Mouse (Mus musculus): Measurements from ENCODE around the gene Stk16. TPM values are rescaled to one million over a fixed set of nuclear protein-coding genes. Genes with fewer than 3 reads are reported as not detected.

The Stk16 gene
- polyA plus RNA-seq, 1 experiment from 2014 or later, result 75.8 TPM

- 23% methylated on average over 6 of the region's 7 CpGs for WGBS
Measured at GRCm38 (mm10) chr1:75180741-75181140, 29.9 kb upstream of the Stk16 start.

GRCm38 (mm10) chr1:75181377-75181870 lies 29.2 kb upstream of the Stk16 start:
- H3K4me2 ChIP-seq (replicated peaks; ENCODE audit: low read depth, low read length), result no peak overlapping the region
- peaks cover 32% of the 10 kb centered on the region for H3K36me3 ChIP-seq (ENCODE audit: insufficient read depth, low read length)
- H3K9me3 ChIP-seq (ENCODE audit: low read length), result no peaks in the 10 kb centered on the region
- no peak for TF ChIP-seq CTCF (IDR thresholded peaks at IDR 0.05)
- TF ChIP-seq EP300 (IDR thresholded peaks at IDR 0.05), result no peak
- no peak overlapping the region for H3K9ac ChIP-seq (replicated peaks; ENCODE audit: low read depth)
- H3K27ac ChIP-seq (ENCODE audit: low read length), result no peak overlapping the region
- H3K4me3 ChIP-seq (ENCODE audit: low read depth, low read length), result no peak overlapping the region
- ATAC-seq (no peak), DNase-seq (ENCODE audit: low spot score) (no peak)
- 87% methylated on average over 4 of the region's 4 CpGs for WGBS
- H3K4me1 ChIP-seq (ENCODE audit: insufficient read depth, low read depth, low read length), result no peaks in the 10 kb centered on the region; the same call in none of the 2 replicates
- no peaks in the 10 kb centered on the region for H3K27me3 ChIP-seq (replicated peaks; ENCODE audit: insufficient read depth, low read length)

More at GRCm38 (mm10) chr1:75180741-75181140, 29.9 kb upstream of the Stk16 start:
- Histone ChIP-seq H3K36me3 (ENCODE audit: insufficient read depth, low read length) (peaks cover 28% of the 10 kb centered on the region), H3K4me1 (ENCODE audit: insufficient read depth, low read depth, low read length) (no peaks in the 10 kb centered on the region; the same call in none of the 2 replicates), H3K27ac (ENCODE audit: low read length) (no peak overlapping the region), H3K9me3 (ENCODE audit: low read length) (no peaks in the 10 kb centered on the region), H3K27me3 (replicated peaks; ENCODE audit: insufficient read depth, low read length) (no peaks in the 10 kb centered on the region), H3K4me3 (ENCODE audit: low read depth, low read length) (no peak overlapping the region), H3K4me2 (replicated peaks; ENCODE audit: low read depth, low read length) (peak overlapping the region; percentile 92), H3K9ac (replicated peaks; ENCODE audit: low read depth) (no peak overlapping the region)
- ATAC-seq (no peak), DNase-seq (ENCODE audit: low spot score) (no peak)
- no peak for TF ChIP-seq CTCF (IDR thresholded peaks at IDR 0.05)
- TF ChIP-seq EP300 (IDR thresholded peaks at IDR 0.05), result no peak

GRCm38 (mm10) chr1:75182160-75182559 lies 28.5 kb upstream of the Stk16 start:
- no peaks in the 10 kb centered on the region for H3K9me3 ChIP-seq (ENCODE audit: low read length)
- H3K4me1 ChIP-seq (ENCODE audit: insufficient read depth, low read depth, low read length), result no peaks in the 10 kb centered on the region; the same call in none of the 2 replicates
- H3K27ac ChIP-seq (ENCODE audit: low read length), result no peak overlapping the region
- peaks cover 32% of the 10 kb centered on the region for H3K36me3 ChIP-seq (ENCODE audit: insufficient read depth, low read length)
- WGBS, result 79% methylated on average over 4 of the region's 4 CpGs
- no peak overlapping the region for H3K9ac ChIP-seq (replicated peaks; ENCODE audit: low read depth)
- H3K27me3 ChIP-seq (replicated peaks; ENCODE audit: insufficient read depth, low read length), result no peaks in the 10 kb centered on the region
- DNase-seq (ENCODE audit: low spot score) (no peak), ATAC-seq (no peak)
- H3K4me3 ChIP-seq (ENCODE audit: low read depth, low read length), result no peak overlapping the region
- peak; percentile 32 for TF ChIP-seq CTCF (IDR thresholded peaks at IDR 0.05)
- no peak for TF ChIP-seq EP300 (IDR thresholded peaks at IDR 0.05)
- no peak overlapping the region for H3K4me2 ChIP-seq (replicated peaks; ENCODE audit: low read depth, low read length)

GRCm38 (mm10) chr1:75185495-75185894 lies 25.1 kb upstream of the Stk16 start:
- 91% methylated on average over 11 of the region's 11 CpGs for WGBS
- DNase-seq (ENCODE audit: low spot score) (no peak), ATAC-seq (no peak)
- Histone ChIP-seq H3K4me2 (replicated peaks; ENCODE audit: low read depth, low read length) (no peak overlapping the region), H3K9ac (replicated peaks; ENCODE audit: low read depth) (no peak overlapping the region), H3K27ac (ENCODE audit: low read length) (no peak overlapping the region), H3K36me3 (ENCODE audit: insufficient read depth, low read length) (peaks cover 32% of the 10 kb centered on the region), H3K4me3 (ENCODE audit: low read depth, low read length) (no peak overlapping the region), H3K9me3 (ENCODE audit: low read length) (no peaks in the 10 kb centered on the region), H3K4me1 (ENCODE audit: insufficient read depth, low read depth, low read length) (peaks cover 3% of the 10 kb centered on the region; the same call in 1 of the 2 replicates), H3K27me3 (replicated peaks; ENCODE audit: insufficient read depth, low read length) (no peaks in the 10 kb centered on the region)
- no peak for TF ChIP-seq CTCF (IDR thresholded peaks at IDR 0.05)

- DNase-seq (ENCODE audit: low spot score) (peak; percentile 17), ATAC-seq (no peak)
- no peaks in the 10 kb centered on the region for H3K27me3 ChIP-seq (replicated peaks; ENCODE audit: insufficient read depth, low read length)
- no peak overlapping the region for H3K4me3 ChIP-seq (ENCODE audit: low read depth, low read length)
- H3K4me2 ChIP-seq (replicated peaks; ENCODE audit: low read depth, low read length), result no peak overlapping the region
- H3K27ac ChIP-seq (ENCODE audit: low read length), result no peak overlapping the region
- no peak overlapping the region for H3K9ac ChIP-seq (replicated peaks; ENCODE audit: low read depth)
- peaks cover 10% of the 10 kb centered on the region; the same call in 1 of the 2 replicates for H3K4me1 ChIP-seq (ENCODE audit: insufficient read depth, low read depth, low read length)
- H3K9me3 ChIP-seq (ENCODE audit: low read length), result no peaks in the 10 kb centered on the region
- TF ChIP-seq CTCF (IDR thresholded peaks at IDR 0.05), result no peak
- TF ChIP-seq EP300 (IDR thresholded peaks at IDR 0.05), result no peak
- peaks cover 32% of the 10 kb centered on the region for H3K36me3 ChIP-seq (ENCODE audit: insufficient read depth, low read length)
Measured at GRCm38 (mm10) chr1:75187126-75187525, 23.5 kb upstream of the Stk16 start.

- TF ChIP-seq EP300 (IDR thresholded peaks at IDR 0.05), result no peak
- TF ChIP-seq CTCF (IDR thresholded peaks at IDR 0.05), result no peak
- H3K27me3 ChIP-seq (replicated peaks; ENCODE audit: insufficient read depth, low read length), result no peaks in the 10 kb centered on the region
- H3K9me3 ChIP-seq (ENCODE audit: low read length), result no peaks in the 10 kb centered on the region
- ATAC-seq (no peak), DNase-seq (ENCODE audit: low spot score) (peak; percentile 16)
- no peak overlapping the region for H3K27ac ChIP-seq (ENCODE audit: low read length)
- H3K4me1 ChIP-seq (ENCODE audit: insufficient read depth, low read depth, low read length), result peaks cover 10% of the 10 kb centered on the region; the same call in 1 of the 2 replicates
- H3K9ac ChIP-seq (replicated peaks; ENCODE audit: low read depth), result no peak overlapping the region
- H3K4me2 ChIP-seq (replicated peaks; ENCODE audit: low read depth, low read length), result no peak overlapping the region
- peaks cover 28% of the 10 kb centered on the region for H3K36me3 ChIP-seq (ENCODE audit: insufficient read depth, low read length)
- 79% methylated on average over 2 of the region's 2 CpGs for WGBS
- no peak overlapping the region for H3K4me3 ChIP-seq (ENCODE audit: low read depth, low read length)
Measured at GRCm38 (mm10) chr1:75187914-75188483, 22.6 kb upstream of the Stk16 start.

Measured in lung, postnatal 0 days (tissue).